Mouse (Mus musculus) MEL (cell line): ENCODE measurements around the gene Mansc1.
"Not testable (repeated sequence)": the region's sequence is repeated elsewhere in the genome, so short reads cannot be mapped to it uniquely, and the experiment has no call there.

Experiments
- CTCF ChIP-seq, 3 experiments: IDR thresholded peaks in 2 of 3; conservative IDR thresholded peaks in 1 of 3; 2 replicates each; pipeline ENCODE4 v1.5.1; 2011 to 2012; ENCODE audit warnings: low read length in 3 of 3, low read depth in 2 of 3, mild to moderate bottlenecking in 2 of 3, improper control_type of control experiment in 1 of 3, inconsistent platforms in 1 of 3, mixed read lengths in 1 of 3, moderate library complexity in 1 of 3; ENCODE audit not compliant: control insufficient read depth in 1 of 3, insufficient read depth in 1 of 3, poor library complexity in 1 of 3, severe bottlenecking in 1 of 3
- KAT2A ChIP-seq: conservative IDR thresholded peaks from 2 replicates; pipeline ENCODE4 v1.6.1; 2012; ENCODE audit warnings: low read depth, low read length, improper control_type of control experiment, inconsistent platforms
- USF1 ChIP-seq: IDR thresholded peaks from 2 replicates; pipeline ENCODE4 v1.6.1; 2014; ENCODE audit warnings: low read depth, mild to moderate bottlenecking, inconsistent platforms, low read length, improper control_type of control experiment, moderate library complexity

- TF ChIP-seq KAT2A; USF1; CTCF (IDR thresholded peaks at IDR 0.05 in 2 of 3, conservative IDR thresholded peaks at IDR 0.05 in 1 of 3; ENCODE audit: control insufficient read depth in 1 of 3, insufficient read depth in 1 of 3, low read depth in 2 of 3, low read length in 3 of 3, poor library complexity in 1 of 3, severe bottlenecking in 1 of 3): not testable (repeated sequence)
Measured at GRCm38 (mm10) chr6:134679330-134679729, 47.0 kb upstream of the Mansc1 start.
